ENCODE assay signal across 26 mouse cellular contexts in genomic region chr9:119268120-119268519, GRCm38 (mm10). TPM values are rescaled to one million over a fixed set of nuclear protein-coding genes. Genes with fewer than 3 reads are reported as not detected.
DNase-seq lines count a peak whose midpoint lies in the region; TF ChIP-seq lines count a peak whose summit lies in the region.
"Had no signal": no experiment of that assay in that cellular context is flagged by ENCODE, and none has a peak within 500 bp of the region (broad histone marks: within the 10 kb centered on the region; RNA-seq: fewer than 3 reads in every experiment).

No protein-coding gene starts in this region.

- no peak; the same call in 1 of the 2 replicates for TF ChIP-seq EP300 in CH12.LX (IDR thresholded peaks at IDR 0.05; ENCODE audit: low read length)

- H3K27ac ChIP-seq in left cerebral cortex, adult 2 months = peak overlapping the region; percentile 34; the same call in 1 of the 2 replicates
- H3K27ac ChIP-seq in CH12.LX (ENCODE audit: insufficient read depth, low read depth) = peak overlapping the region; percentile 32; the same call in 1 of the 2 replicates
- H3K27ac ChIP-seq: embryonic facial prominence, embryonic 13.5 days; embryonic facial prominence, embryonic 15.5 days; forebrain, embryonic 10.5 days; forebrain, embryonic 12.5 days had no signal

- dilution Hi-C loops in CH12.LX (cut with MboI; ENCODE audit: extremely low pct_ligation_motif_present, extremely low pct_unique_long_range_greater_than_20kb, low sequenced_read_pairs) = no loop called here

- H3K9me3 ChIP-seq in CH12.LX (replicated peaks; ENCODE audit: low read length) = no peaks in the 10 kb centered on the region
- H3K9me3 ChIP-seq: embryonic facial prominence, embryonic 13.5 days; embryonic facial prominence, embryonic 15.5 days; forebrain, embryonic 10.5 days; forebrain, embryonic 12.5 days had no signal

- intact Hi-C loops in left cerebral cortex, adult 2 months (cut with DNase I) = no loop called here
- intact Hi-C loops in left cerebral cortex, postnatal 36 days (cut with DNase I) = loop anchor here (10.0 kb wide), 1 partner anchor 167 kb away; no protein-coding TSS in a partner anchor

- H3K9ac ChIP-seq in CH12.LX (ENCODE audit: insufficient read depth, low read depth) = no peak overlapping the region
- H3K9ac ChIP-seq: embryonic facial prominence, embryonic 13.5 days; embryonic facial prominence, embryonic 15.5 days; forebrain, embryonic 12.5 days had no signal

- H3K4me1 ChIP-seq in CH12.LX (ENCODE audit: control insufficient read depth in 1 of 2, insufficient read depth in 2 of 2) = peaks cover 25 to 76% of the 10 kb centered on the region in 2 experiments
- H3K4me1 ChIP-seq: embryonic facial prominence, embryonic 13.5 days; embryonic facial prominence, embryonic 15.5 days; forebrain, embryonic 10.5 days; forebrain, embryonic 12.5 days had no signal

- no peaks in the 10 kb centered on the region for H3K27me3 ChIP-seq in CH12.LX (replicated peaks)
- H3K27me3 ChIP-seq: embryonic facial prominence, embryonic 13.5 days; embryonic facial prominence, embryonic 15.5 days; forebrain, embryonic 12.5 days had no signal

- no peak overlapping the region for H3K4me3 ChIP-seq in left cerebral cortex, adult 2 months
- no peak overlapping the region for H3K4me3 ChIP-seq in CH12.LX (replicated peaks in 1 of 3; ENCODE audit: low read depth in 2 of 3, low read length in 2 of 3, poor library complexity in 1 of 3)
- H3K4me3 ChIP-seq: embryonic facial prominence, embryonic 13.5 days; embryonic facial prominence, embryonic 15.5 days; erythroblast, embryonic 14.5 days; forebrain, embryonic 10.5 days; forebrain, embryonic 12.5 days had no signal

- H3K79me2 ChIP-seq in CH12.LX (replicated peaks; ENCODE audit: control insufficient read depth, extremely low read depth, insufficient read depth, poor library complexity, severe bottlenecking) = no peaks in the 10 kb centered on the region

- no peak for TF ChIP-seq POLR2A in CH12.LX (IDR thresholded peaks at IDR 0.05; ENCODE audit: low read depth, low read length)

- no peak for TF ChIP-seq CTCF in left cerebral cortex, adult 2 months (IDR thresholded peaks at IDR 0.05)
- no peak for TF ChIP-seq CTCF in CH12.LX (conservative IDR thresholded peaks at IDR 0.05 in 1 of 2, IDR thresholded peaks at IDR 0.05 in 1 of 2; ENCODE audit: low read depth in 2 of 2, low read length in 2 of 2)

- peak; percentile 63 for DNase-seq in heart, adult 11 months
- DNase-seq in heart, postnatal 4 days = no peak
- DNase-seq in left cerebral cortex, adult 2 months (ENCODE audit: extremely low spot score in 1 of 2, low spot score in 2 of 2) = no peak
- no peak for DNase-seq in left cerebral cortex, postnatal 36 days (ENCODE audit: low spot score in 2 of 2)
- peak; percentile 47 for DNase-seq in CH12.LX (ENCODE audit: extremely low read depth)
- DNase-seq in induced T-regulatory cell, adult 2 months (ENCODE audit: low read depth) = peak; percentile 47
- no peak for DNase-seq in thymus, adult 18-20 months
- no peak for DNase-seq in kidney, adult 9 months
- DNase-seq: adrenal gland, adult 2 months; adrenal gland, postnatal 14 days; adrenal gland, postnatal 36 days; cerebellum, adult 11 months; cerebellum, adult 8-10 months; cerebellum, adult 9-11 months; embryo, embryonic 11 days had no signal

- H3K36me3 ChIP-seq in CH12.LX (replicated peaks in 1 of 2; ENCODE audit: control insufficient read depth in 1 of 2, insufficient read depth in 1 of 2, low read length in 1 of 2) = peaks cover 13 to 49% of the 10 kb centered on the region in 2 experiments

- H3K4me2 ChIP-seq in CH12.LX (ENCODE audit: insufficient read depth, low read depth, poor library complexity, severe bottlenecking) = peak overlapping the region; percentile 52; the same call in 1 of the 2 replicates
- H3K4me2 ChIP-seq: embryonic facial prominence, embryonic 13.5 days; embryonic facial prominence, embryonic 15.5 days; forebrain, embryonic 12.5 days had no signal

- in situ Hi-C loops in CH12.LX (cut with MboI; ENCODE audit: low pct_ligation_motif_present, low pct_unique_long_range_greater_than_20kb, low sequenced_read_pairs) = no loop called here

- no peak for TF ChIP-seq RAD21 in CH12.LX (IDR thresholded peaks at IDR 0.05; ENCODE audit: low read depth, low read length)

TF ChIP-seq in CH12.LX, 34 proteins besides CTCF, POLR2A, EP300 and RAD21:
- TF ChIP-seq ETS1 (conservative IDR thresholded peaks at IDR 0.05; ENCODE audit: low read depth, low read length) (peak; percentile 57), SIN3A (IDR thresholded peaks at IDR 0.05; ENCODE audit: low read length) (peak; percentile 64; the same call in 1 of the 2 replicates), IRF4 (IDR thresholded peaks at IDR 0.05; ENCODE audit: low read depth, low read length) (peak; percentile 14; the same call in 1 of the 2 replicates), HCFC1 (IDR thresholded peaks at IDR 0.05; ENCODE audit: low read depth, low read length) (no peak)
TF ChIP-seq in CH12.LX: peak in this region for 3.

RNA-seq across cellular contexts. Expression of gene Oxsr1, which starts 54.1 kb away (rescaled TPM):
- total RNA-seq in heart, postnatal 4 days (2021) = 10 to 100 TPM; 35.5 to 36.5 TPM
- total RNA-seq in left cerebral cortex, adult 2 months (2021) = 10 to 100 TPM; 31.1 to 33.9 TPM
- 10 to 100 TPM; 28.9 to 33.6 TPM for total RNA-seq in left cerebral cortex, postnatal 36 days (2021)
- total RNA-seq in CH12.LX (2012; rRNA removed) = 22.1 and 26.3 TPM in 2 replicates
- total RNA-seq in CH12.LX (2014; rRNA removed) = 36.1 and 41.2 TPM in 2 replicates
- 31.7 and 33.3 TPM in 2 replicates for polyA plus RNA-seq in CH12.LX (2012; ENCODE audit: insufficient read length, low read depth)

RNA-seq across cellular contexts. Expression of gene Slc22a13, which starts 59.2 kb away (rescaled TPM):
- not detected for total RNA-seq in heart, postnatal 4 days (2021)
- total RNA-seq in left cerebral cortex, adult 2 months (2021) = under 1 TPM in 1 of 2 experiments, not detected in 1; 0.23 TPM
- not detected for total RNA-seq in left cerebral cortex, postnatal 36 days (2021)
- total RNA-seq in CH12.LX (2012; rRNA removed) = not detected in 2 replicates
- total RNA-seq in CH12.LX (2014; rRNA removed) = not detected in 2 replicates
- not detected in 2 replicates for polyA plus RNA-seq in CH12.LX (2012; ENCODE audit: insufficient read length, low read depth)
- total RNA-seq: adrenal gland, adult 2 months; adrenal gland, postnatal 14 days; adrenal gland, postnatal 36 days; common myeloid progenitor, adult 5-6 weeks; MEL had no signal
- polyA plus RNA-seq: adrenal gland, adult 2 months; C2C12; CD4-positive, CD25-positive, alpha-beta regulatory T cell, adult 4 months; embryonic facial prominence, embryonic 11.5 days; embryonic facial prominence, embryonic 13.5 days; embryonic facial prominence, embryonic 15.5 days; erythroblast, embryonic 14.5 days; forebrain, embryonic 10.5 days; forebrain, embryonic 12.5 days; forebrain, embryonic 14.5 days had no signal

Comparison
In these comparisons a context has a peak if more than half of its experiments do, and no peak if none do; other contexts are left out.
1. DNase-seq: peak in heart, adult 11 months (single experiment), CH12.LX (single experiment) and induced T-regulatory cell, adult 2 months (single experiment); none in heart, postnatal 4 days (single experiment), left cerebral cortex, adult 2 months (0 of 2), left cerebral cortex, postnatal 36 days (0 of 2), thymus, adult 18-20 months (0 of 2) and kidney, adult 9 months (single experiment).